Mouse (Mus musculus) lung, adult 18-20 months (tissue): ENCODE results near the gene Golga1.

Experiments
- DNase-seq, 2 experiments: peaks; one replicate each; pipeline ENCODE4 v3.0.0; 2022; ENCODE audit warnings: mixed read lengths in 2 of 2

Golga1 gene

DNA sequence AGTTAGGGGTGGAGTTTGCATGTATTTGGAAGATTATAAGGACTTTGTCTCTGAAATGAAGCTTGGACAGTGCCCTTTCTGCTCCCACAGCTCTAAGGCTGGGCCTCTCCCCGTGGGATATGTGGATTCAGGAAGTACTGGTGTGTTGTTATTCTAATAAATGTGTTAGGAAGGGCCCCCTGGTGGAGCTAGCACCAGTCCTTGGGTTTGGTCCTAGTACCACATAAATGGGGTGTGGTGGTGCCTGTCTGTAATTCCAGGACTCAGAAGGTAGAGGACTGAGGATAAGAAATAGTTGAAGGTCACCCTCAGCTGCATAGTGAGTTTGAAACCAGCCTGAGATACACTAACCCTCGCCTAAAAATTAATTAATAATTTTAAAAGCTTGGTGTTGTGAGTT is 92.1 kb downstream of the Golga1 start:
- DNase-seq = no peak

DNA sequence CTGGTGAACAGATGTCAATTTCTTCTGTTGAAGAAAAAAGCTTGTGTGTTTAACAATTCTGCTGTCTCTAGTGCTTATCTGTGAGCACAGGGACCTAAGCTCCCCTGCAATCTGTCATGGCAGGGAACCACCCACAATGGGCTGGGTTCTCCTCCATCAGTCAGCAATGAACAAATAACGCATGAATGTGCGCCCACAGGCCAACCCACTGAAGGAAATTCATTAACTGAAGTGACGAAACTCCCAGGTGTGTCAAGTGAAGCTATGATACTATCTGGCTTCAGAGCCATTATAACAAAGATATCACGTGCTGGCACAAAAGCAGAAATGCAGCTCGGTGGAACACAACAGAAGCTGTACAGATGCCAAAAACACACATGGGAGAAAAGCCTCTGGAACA is 95.3 kb downstream of the Golga1 start:
- DNase-seq = no peak

DNA sequence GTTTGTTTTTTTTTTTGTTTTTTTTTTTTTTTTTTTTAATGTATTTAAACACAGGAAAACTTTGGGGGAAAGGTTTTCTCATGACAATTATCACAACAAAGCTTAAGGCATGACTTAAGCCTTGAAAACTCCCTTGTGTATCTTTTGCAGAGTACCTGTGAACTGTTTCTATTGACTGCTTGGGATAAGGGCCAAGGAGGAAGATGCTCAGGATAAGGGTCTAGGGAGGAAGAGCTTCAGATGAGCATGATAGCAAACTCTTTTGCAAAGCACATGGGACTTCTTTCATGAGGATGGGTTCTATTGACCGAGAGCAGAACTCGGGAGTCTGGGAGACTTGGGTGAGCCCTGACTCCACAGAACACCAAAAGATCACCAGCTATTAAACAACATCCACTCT is 95.7 kb downstream of the Golga1 start:
- DNase-seq = no peak
